Mouse (Mus musculus): ENCODE data around the gene Pax9. TPM values are rescaled to one million over a fixed set of nuclear protein-coding genes. Genes with fewer than 3 reads are reported as not detected.

Pax9 gene
- total RNA-seq, 4 experiments from 2014 or later, result 0.05 to 0.25 (median 0.11) TPM; not detected in 1

DNA sequence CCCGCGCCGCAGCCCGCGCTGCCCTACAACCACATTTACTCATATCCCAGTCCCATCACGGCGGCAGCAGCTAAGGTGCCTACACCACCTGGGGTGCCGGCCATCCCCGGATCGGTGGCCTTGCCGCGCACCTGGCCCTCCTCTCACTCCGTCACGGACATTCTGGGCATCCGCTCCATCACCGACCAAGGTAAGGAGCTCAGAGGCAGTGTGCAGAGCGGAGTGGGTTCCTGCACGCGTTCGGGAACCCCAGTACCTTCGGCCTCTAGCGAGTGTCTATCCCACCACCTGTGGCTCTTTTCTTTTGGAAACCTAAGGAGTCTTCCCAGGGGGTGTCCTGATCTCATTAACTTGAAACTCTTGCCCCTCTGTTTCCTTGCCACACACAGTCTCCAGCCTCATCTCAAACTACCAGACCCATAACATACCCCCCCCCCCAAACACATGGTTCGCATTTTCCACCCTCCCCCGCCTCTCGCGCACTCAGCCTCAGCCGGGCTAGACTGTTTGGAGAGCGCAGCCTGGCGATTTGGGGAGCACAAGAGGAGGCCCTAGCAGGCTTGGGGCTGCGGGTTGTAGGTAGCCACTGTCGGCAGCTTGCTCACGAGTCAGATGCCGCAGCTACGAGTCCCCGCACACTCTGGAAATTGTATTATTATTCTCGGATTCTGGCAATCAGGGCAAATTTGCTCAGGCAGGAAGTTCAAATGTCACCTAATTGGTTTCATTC is 5.6 kb downstream of the Pax9 start:
- no peak for DNase-seq (ENCODE audit: low spot score)

DNA sequence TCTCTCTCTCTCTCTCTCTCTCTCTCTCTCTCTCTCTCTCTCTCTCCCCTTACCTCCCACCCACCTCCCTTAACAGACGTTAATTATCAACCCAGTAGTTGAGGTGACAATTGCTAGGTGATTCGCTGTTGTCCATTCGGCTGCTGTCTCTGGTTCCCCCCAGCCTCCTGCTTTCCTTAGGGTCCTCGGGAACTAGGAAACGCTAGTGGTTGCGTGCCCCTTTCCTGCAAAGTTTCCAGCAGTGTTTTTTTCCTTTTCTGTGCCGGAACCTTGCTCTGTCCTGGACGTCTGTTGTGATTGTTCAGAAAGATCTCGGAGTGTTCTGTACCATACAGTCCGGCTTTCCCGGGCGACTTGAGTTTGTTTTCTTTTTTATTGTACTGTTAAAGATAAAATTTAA is 6.2 kb downstream of the Pax9 start:
- no peak for DNase-seq (ENCODE audit: low spot score)

DNA sequence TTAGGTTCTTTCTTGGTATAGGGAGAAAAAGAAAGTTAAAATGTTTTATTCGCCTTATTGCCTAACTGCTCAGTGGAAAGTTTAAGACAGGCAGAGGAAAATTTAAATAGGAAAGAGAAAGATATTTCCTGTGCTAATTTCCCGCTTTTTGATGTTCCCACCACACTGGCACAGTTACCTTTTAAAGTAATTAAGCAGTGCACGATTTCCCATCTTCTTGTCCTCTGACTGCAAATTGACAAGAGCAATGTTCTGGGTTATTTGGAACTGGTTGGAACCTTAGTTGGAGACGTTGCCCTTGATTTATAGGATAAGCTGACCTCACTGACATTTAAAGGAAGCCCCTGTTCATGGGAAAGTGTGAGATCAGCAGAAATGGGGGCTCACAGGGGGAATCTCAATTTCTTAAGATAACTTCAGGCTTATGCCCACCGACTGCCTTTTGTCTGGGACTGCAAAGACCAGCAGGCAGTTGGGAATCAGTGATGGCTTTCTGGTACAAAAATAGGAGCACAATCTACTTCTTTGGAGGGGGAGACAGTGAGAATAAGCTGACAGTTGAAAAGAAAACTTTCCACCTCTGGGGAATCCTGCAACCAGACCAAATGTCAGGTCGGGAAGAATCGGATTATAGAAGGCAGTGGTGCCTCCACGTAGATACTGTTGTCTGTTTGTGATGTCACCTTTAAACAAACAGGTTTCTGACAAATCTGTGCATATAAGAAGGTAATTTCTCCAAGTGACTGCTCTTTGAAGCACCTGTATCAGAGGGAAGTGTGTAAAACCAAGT is 6.8 kb downstream of the Pax9 start:
- DNase-seq (ENCODE audit: low spot score), result no peak

- DNase-seq (ENCODE audit: low spot score), result no peak
Measured at GRCm38 (mm10) chr12:56699351-56699750, 7.8 kb downstream of the Pax9 start.

DNA sequence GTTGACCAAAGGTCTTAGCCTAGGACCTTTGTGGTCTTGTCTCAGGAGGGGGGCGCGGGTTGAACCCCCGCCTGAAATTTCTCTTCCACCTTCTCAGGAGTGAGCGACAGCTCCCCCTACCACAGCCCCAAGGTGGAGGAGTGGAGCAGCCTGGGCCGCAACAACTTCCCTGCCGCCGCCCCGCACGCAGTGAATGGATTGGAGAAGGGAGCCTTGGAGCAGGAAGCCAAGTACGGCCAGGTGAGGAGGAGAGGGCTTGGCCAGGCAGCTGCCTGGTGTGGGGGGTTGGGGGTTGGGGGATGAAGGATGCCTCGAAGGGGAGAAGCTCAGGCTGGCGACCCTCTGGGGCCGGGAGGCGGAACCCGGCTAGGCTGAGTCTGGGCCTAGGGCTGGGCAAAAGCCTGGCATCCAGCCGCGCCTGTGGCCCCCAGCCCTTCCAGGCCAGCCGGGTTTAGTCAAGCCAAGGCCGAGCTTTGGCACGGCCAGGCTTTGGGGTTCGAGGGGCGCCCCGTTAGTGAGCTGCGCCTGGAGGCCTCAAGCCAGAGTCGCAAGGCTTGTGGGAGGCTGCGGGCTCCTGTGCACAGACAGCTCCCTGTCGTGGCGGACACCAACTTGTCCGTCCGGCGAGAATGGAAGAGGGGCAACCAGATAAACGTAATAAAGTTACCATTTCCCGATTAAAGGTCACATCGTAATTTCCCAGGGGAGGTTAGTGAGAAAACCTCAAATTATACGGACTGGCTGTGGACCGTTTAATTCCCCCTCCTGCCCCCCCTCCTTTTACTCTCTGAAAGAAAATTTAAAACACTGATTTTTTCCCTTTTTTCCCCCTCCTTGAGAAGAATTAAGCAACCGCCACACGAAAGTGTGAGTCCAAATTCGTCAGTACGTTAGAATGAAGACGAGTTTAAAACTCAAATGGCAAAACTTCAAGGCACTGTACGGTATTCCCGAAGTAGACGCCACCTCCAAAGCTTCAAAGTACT is 8.6 kb downstream of the Pax9 start:
- no peak for DNase-seq (ENCODE audit: low spot score)

DNA sequence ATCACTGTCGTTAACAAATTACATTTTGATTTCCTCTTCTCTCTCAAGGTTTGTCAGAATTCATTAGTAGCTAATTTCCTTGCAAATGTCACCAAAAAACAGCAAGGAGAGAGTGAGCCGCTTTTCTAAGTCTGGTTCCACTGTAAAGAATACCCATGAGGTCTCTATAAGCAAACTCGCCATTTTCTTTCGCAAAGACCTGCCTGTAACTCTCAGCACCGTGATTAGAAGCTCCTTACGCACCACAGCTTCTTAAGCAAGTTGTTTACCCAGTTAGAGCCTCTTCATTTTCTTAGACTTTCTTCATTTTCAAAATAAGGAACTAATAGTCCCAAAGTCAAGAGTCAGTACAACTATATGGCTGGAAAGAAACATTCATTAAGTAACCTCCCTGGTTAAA is 9.4 kb downstream of the Pax9 start:
- no peak for DNase-seq (ENCODE audit: low spot score)

DNA sequence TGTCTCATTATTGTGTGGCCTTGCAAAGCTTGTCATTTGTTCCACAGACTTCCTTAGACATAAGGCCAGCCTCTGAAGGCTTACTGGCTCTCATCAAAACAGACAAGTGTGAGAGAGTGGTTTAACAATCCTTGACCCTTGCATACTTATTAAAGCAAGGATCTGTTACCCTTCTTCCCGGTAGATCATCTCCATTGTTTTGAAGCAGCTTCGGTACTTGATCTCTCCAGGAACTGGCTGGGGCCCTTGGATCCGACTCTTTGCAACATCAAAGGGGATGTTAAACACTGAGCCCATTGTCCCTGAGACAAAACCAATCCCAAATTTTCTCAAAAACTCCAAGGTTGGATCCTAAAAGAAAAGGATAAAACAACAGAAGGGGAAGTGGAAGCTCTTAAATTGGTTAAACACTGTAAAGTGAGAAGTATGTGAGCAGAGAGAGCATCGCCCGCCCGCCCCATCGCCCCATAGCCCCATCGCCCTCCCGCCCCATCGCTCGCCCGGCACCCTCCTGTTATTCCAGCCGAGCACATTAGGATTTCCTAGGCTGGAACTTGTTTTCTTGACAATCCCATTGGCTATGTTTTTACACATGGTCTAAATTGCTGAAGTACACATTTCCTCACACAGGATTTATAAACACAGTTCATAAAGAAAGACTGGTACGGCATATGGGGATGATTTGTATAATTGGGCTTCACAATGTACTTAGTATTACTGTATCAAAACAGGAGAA is 26.6 kb downstream of the Pax9 start:
- DNase-seq (ENCODE audit: low spot score), result no peak

- no peak for DNase-seq (ENCODE audit: low spot score)
Measured at GRCm38 (mm10) chr12:56718707-56719051, 27.1 kb downstream of the Pax9 start.

- no peak for DNase-seq (ENCODE audit: low spot score)
Measured at GRCm38 (mm10) chr12:56727631-56728030, 36.1 kb downstream of the Pax9 start.

DNA sequence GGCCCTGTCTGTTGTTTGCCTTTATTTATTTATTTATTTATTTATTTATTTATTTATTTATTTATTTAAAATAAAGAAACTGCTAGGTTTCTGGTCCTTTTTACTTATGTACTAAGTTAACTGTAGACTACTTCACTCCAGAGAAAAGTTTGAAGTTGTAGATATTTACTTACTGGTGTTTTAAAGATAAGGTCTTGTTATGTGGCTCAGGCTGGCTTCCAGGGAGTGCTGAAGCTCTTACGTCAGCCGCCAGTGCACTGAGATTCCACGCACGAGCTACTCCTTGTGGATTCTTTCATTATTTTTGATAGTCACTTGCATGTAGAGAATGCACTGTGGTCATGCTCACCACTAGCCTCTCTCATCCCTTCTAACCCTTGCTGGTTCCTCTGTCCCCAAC is 45.5 kb downstream of the Pax9 start:
- no peak for DNase-seq (ENCODE audit: low spot score)

Other genes with a start within 250 kb of the Pax9 start
- not detected for gene Nkx2-1, start 154.9 kb upstream of the Pax9 start, total RNA-seq (2022)
- under 1 TPM in 2 of 4 experiments, not detected in 2; 0.34 to 0.57 TPM for gene Nkx2-9, start 78.5 kb upstream of the Pax9 start, total RNA-seq (2022)

Data from heart, adult 8-10 months (tissue).